Mouse (Mus musculus): ENCODE measurements around the gene Cbfa2t2.
A peak's percentile ranks its signal among the peaks of the same experiment; 100 is the strongest.

- TF ChIP-seq CTCF (IDR thresholded peaks at IDR 0.05; ENCODE audit: control insufficient read depth, insufficient read depth, insufficient read length) (no peak), MAX (IDR thresholded peaks at IDR 0.05) (peak; percentile 59), MYOG (IDR thresholded peaks at IDR 0.05; ENCODE audit: control insufficient read depth, extremely low read depth, insufficient read length) (no peak)
Measured at GRCm38 (mm10) chr2:154436076-154436457, 214 bp upstream of the Cbfa2t2 start.

Data from C2C12 (cell line).